Mouse (Mus musculus): ENCODE results near the gene Dalrd3. TPM values are rescaled to one million over a fixed set of nuclear protein-coding genes. Genes with fewer than 3 reads are reported as not detected.

Dalrd3 gene
- total and polyA plus RNA-seq, 3 experiments, result 85.8 to 126 TPM; not detected in 1

- no peaks in the 10 kb centered on the region for H3K27me3 ChIP-seq (ENCODE audit: control insufficient read depth in 1 of 2, insufficient read depth in 2 of 2, low read length in 2 of 2)
- no peaks in the 10 kb centered on the region for H3K4me1 ChIP-seq (ENCODE audit: control insufficient read depth in 1 of 2, insufficient read depth in 2 of 2, low read length in 2 of 2)
- H3K9ac ChIP-seq (ENCODE audit: control insufficient read depth, low read depth, low read length, poor library complexity, severe bottlenecking), result no peak overlapping the region
- no peaks in the 10 kb centered on the region for H3K79me2 ChIP-seq (ENCODE audit: control insufficient read depth, insufficient read depth, low read length, poor library complexity)
- H3K4me3 ChIP-seq (ENCODE audit: control insufficient read depth in 1 of 2, insufficient read depth in 1 of 2, low read depth in 2 of 2, low read length in 2 of 2), result no peak overlapping the region
- no peaks in the 10 kb centered on the region for H3K9me3 ChIP-seq (replicated peaks; ENCODE audit: insufficient read depth, low read length)
- H3K36me3 ChIP-seq (ENCODE audit: control insufficient read depth in 1 of 2, insufficient read depth in 2 of 2, low read length in 2 of 2), result peaks cover 0 to 3% of the 10 kb centered on the region in 2 experiments; a peak in 2 of 4 replicates
- TF ChIP-seq GATA1 (IDR thresholded peaks at IDR 0.05; ENCODE audit: low read depth, low read length) (no peak), E2F4 (IDR thresholded peaks at IDR 0.05; ENCODE audit: borderline replicate concordance, low read depth, low read length) (no peak), HCFC1 (IDR thresholded peaks at IDR 0.05; ENCODE audit: low read depth, low read length) (no peak), NRF1 (IDR thresholded peaks at IDR 0.05; ENCODE audit: insufficient read depth, low read depth, low read length, poor library complexity, severe bottlenecking) (no peak), TCF12 (IDR thresholded peaks at IDR 0.05; ENCODE audit: low read depth, low read length) (no peak)
- no peak for DNase-seq (ENCODE audit: low read depth, low spot score)
- H3K27ac ChIP-seq (ENCODE audit: control insufficient read depth, low read depth, low read length), result no peak overlapping the region
Observed at GRCm38 (mm10) chr9:108600011-108600410, 30.3 kb downstream of the Dalrd3 start.

- TF ChIP-seq MAFK (IDR thresholded peaks at IDR 0.05; ENCODE audit: borderline replicate concordance, low read depth, low read length) (no peak), POLR2AphosphoS5 (IDR thresholded peaks at IDR 0.05; ENCODE audit: borderline replicate concordance, low read depth, low read length) (no peak), GABPA (IDR thresholded peaks at IDR 0.05; ENCODE audit: low read depth, low read length) (no peak), ELF1 (IDR thresholded peaks at IDR 0.05; ENCODE audit: low read depth, low read length) (no peak), NELFE (IDR thresholded peaks at IDR 0.05; ENCODE audit: low read depth, low read length) (no peak), TAL1 (IDR thresholded peaks at IDR 0.05; ENCODE audit: low read length) (no peak), MXI1 (IDR thresholded peaks at IDR 0.05; ENCODE audit: low read depth, low read length) (no peak), GATA1 (IDR thresholded peaks at IDR 0.05; ENCODE audit: low read depth, low read length) (no peak), KAT2A (conservative IDR thresholded peaks at IDR 0.05; ENCODE audit: low read depth, low read length) (no peak), MYB (IDR thresholded peaks at IDR 0.05; ENCODE audit: low read depth, low read length) (no peak), ETS1 (IDR thresholded peaks at IDR 0.05; ENCODE audit: low read depth, low read length) (no peak), SMC3 (IDR thresholded peaks at IDR 0.05; ENCODE audit: low read depth, low read length) (no peak), USF2 (IDR thresholded peaks at IDR 0.05; ENCODE audit: borderline replicate concordance in 1 of 2, insufficient read depth in 1 of 2, low read depth in 1 of 2, low read length in 2 of 2) (no peak), JUND (IDR thresholded peaks at IDR 0.05; ENCODE audit: low read depth, low read length) (no peak), POLR2AphosphoS2 (IDR thresholded peaks at IDR 0.05; ENCODE audit: low read length) (no peak)
- Histone ChIP-seq H3K4me1 (ENCODE audit: control insufficient read depth in 1 of 2, insufficient read depth in 2 of 2, low read length in 2 of 2) (no peaks in the 10 kb centered on the region), H3K27ac (ENCODE audit: control insufficient read depth, low read depth, low read length) (no peak overlapping the region), H3K9ac (ENCODE audit: control insufficient read depth, low read depth, low read length, poor library complexity, severe bottlenecking) (no peak overlapping the region), H3K27me3 (ENCODE audit: control insufficient read depth in 1 of 2, insufficient read depth in 2 of 2, low read length in 2 of 2) (no peaks in the 10 kb centered on the region), H3K36me3 (ENCODE audit: control insufficient read depth in 1 of 2, insufficient read depth in 2 of 2, low read length in 2 of 2) (peaks cover 0 to 9% of the 10 kb centered on the region in 2 experiments; a peak in 2 of 4 replicates), H3K79me2 (ENCODE audit: control insufficient read depth, insufficient read depth, low read length, poor library complexity) (no peaks in the 10 kb centered on the region), H3K4me3 (ENCODE audit: control insufficient read depth in 1 of 2, insufficient read depth in 1 of 2, low read depth in 2 of 2, low read length in 2 of 2) (no peak overlapping the region), H3K9me3 (replicated peaks; ENCODE audit: insufficient read depth, low read length) (no peaks in the 10 kb centered on the region)
- no peak for DNase-seq (ENCODE audit: low read depth, low spot score)
Observed at GRCm38 (mm10) chr9:108601986-108602385, 32.3 kb downstream of the Dalrd3 start.
